8 mouse cellular contexts compared by ENCODE assay signal in genomic region chr17:78163278-78163677, GRCm38 (mm10). TPM values are rescaled to one million over a fixed set of nuclear protein-coding genes. Genes with fewer than 3 reads are reported as not detected.
DNase-seq lines count a peak whose midpoint lies in the region; ATAC-seq and TF ChIP-seq lines count a peak whose summit lies in the region.

No protein-coding gene starts in this region.

- TF ChIP-seq EP300 in MEL (IDR thresholded peaks at IDR 0.05; ENCODE audit: low read depth in 1 of 2, low read length in 2 of 2), result no peak

- H3K27ac ChIP-seq in MEL (ENCODE audit: control insufficient read depth, low read depth, low read length), result no peak overlapping the region
- no peak overlapping the region for H3K27ac ChIP-seq in forebrain, postnatal 0 days (ENCODE audit: low read depth, low read length)
- H3K27ac ChIP-seq in kidney, embryonic 15.5 days, result no peak overlapping the region
- H3K27ac ChIP-seq in limb, embryonic 14.5 days (replicated peaks; ENCODE audit: low read depth, low read length), result no peak overlapping the region

- TF ChIP-seq POLR2A in MEL (IDR thresholded peaks at IDR 0.05; ENCODE audit: control insufficient read depth in 1 of 2, insufficient read depth in 1 of 2, low read depth in 1 of 2, low read length in 2 of 2, poor library complexity in 1 of 2), result no peak
- no peak for TF ChIP-seq POLR2A in limb, embryonic 14.5 days (IDR thresholded peaks at IDR 0.05; ENCODE audit: borderline replicate concordance, extremely low read depth, insufficient read depth, insufficient read length)

- H3K9ac ChIP-seq in MEL (ENCODE audit: control insufficient read depth, low read depth, low read length, poor library complexity, severe bottlenecking), result no peak overlapping the region
- H3K9ac ChIP-seq in forebrain, postnatal 0 days, result no peak overlapping the region
- no peak overlapping the region for H3K9ac ChIP-seq in kidney, embryonic 15.5 days
- no peak overlapping the region for H3K9ac ChIP-seq in limb, embryonic 14.5 days (ENCODE audit: low read depth, low read length, severe bottlenecking)

- peak overlapping the region in 1 of 2 experiments; percentile 24; a peak in 1 of 4 replicates for H3K4me3 ChIP-seq in MEL (ENCODE audit: control insufficient read depth in 1 of 2, insufficient read depth in 1 of 2, low read depth in 2 of 2, low read length in 2 of 2)
- no peak overlapping the region for H3K4me3 ChIP-seq in forebrain, postnatal 0 days (ENCODE audit: low read depth, low read length)
- H3K4me3 ChIP-seq in kidney, embryonic 15.5 days (replicated peaks), result no peak overlapping the region
- H3K4me3 ChIP-seq in limb, embryonic 14.5 days (replicated peaks; ENCODE audit: low read length), result no peak overlapping the region

- H3K79me2 ChIP-seq in MEL (ENCODE audit: control insufficient read depth, insufficient read depth, low read length, poor library complexity), result no peaks in the 10 kb centered on the region

- no peaks in the 10 kb centered on the region for H3K4me1 ChIP-seq in MEL (ENCODE audit: control insufficient read depth in 1 of 2, insufficient read depth in 2 of 2, low read length in 2 of 2)
- H3K4me1 ChIP-seq in forebrain, postnatal 0 days (ENCODE audit: insufficient read depth), result no peaks in the 10 kb centered on the region
- no peaks in the 10 kb centered on the region for H3K4me1 ChIP-seq in kidney, embryonic 15.5 days
- H3K4me1 ChIP-seq in limb, embryonic 14.5 days (ENCODE audit: control insufficient read depth, insufficient read depth, low read length), result no peaks in the 10 kb centered on the region

- no peaks in the 10 kb centered on the region for H3K27me3 ChIP-seq in MEL (ENCODE audit: control insufficient read depth in 1 of 2, insufficient read depth in 2 of 2, low read length in 2 of 2)
- no peaks in the 10 kb centered on the region for H3K27me3 ChIP-seq in forebrain, postnatal 0 days (ENCODE audit: insufficient read depth, low read length)
- H3K27me3 ChIP-seq in kidney, embryonic 15.5 days, result no peaks in the 10 kb centered on the region
- H3K27me3 ChIP-seq in limb, embryonic 14.5 days (ENCODE audit: control insufficient read depth, insufficient read depth, low read length), result no peaks in the 10 kb centered on the region

- H3K9me3 ChIP-seq in MEL (replicated peaks; ENCODE audit: insufficient read depth, low read length), result no peaks in the 10 kb centered on the region
- no peaks in the 10 kb centered on the region for H3K9me3 ChIP-seq in forebrain, postnatal 0 days (ENCODE audit: low read length)
- no peaks in the 10 kb centered on the region for H3K9me3 ChIP-seq in kidney, embryonic 15.5 days (replicated peaks)
- H3K9me3 ChIP-seq in limb, embryonic 14.5 days (ENCODE audit: control insufficient read depth, low read length), result no peaks in the 10 kb centered on the region

- 30% methylated on average over 5 of the region's 5 CpGs for WGBS in forebrain, postnatal 0 days
- 28% methylated on average over 5 of the region's 5 CpGs for WGBS in kidney, embryonic 15.5 days
- WGBS in limb, embryonic 14.5 days, result 30% methylated on average over 5 of the region's 5 CpGs

- TF ChIP-seq CTCF in MEL (IDR thresholded peaks at IDR 0.05 in 2 of 3, conservative IDR thresholded peaks at IDR 0.05 in 1 of 3; ENCODE audit: control insufficient read depth in 1 of 3, insufficient read depth in 1 of 3, low read depth in 2 of 3, low read length in 3 of 3, poor library complexity in 1 of 3, severe bottlenecking in 1 of 3), result peak; percentile 66 to 79 (median 67)
- TF ChIP-seq CTCF in forebrain, postnatal 0 days (IDR thresholded peaks at IDR 0.05; ENCODE audit: low read depth), result peak; percentile 73

- H3K4me2 ChIP-seq in forebrain, postnatal 0 days (ENCODE audit: low read depth), result no peak overlapping the region
- no peak overlapping the region for H3K4me2 ChIP-seq in kidney, embryonic 15.5 days
- H3K4me2 ChIP-seq in limb, embryonic 14.5 days (replicated peaks; ENCODE audit: low read depth, low read length, severe bottlenecking), result no peak overlapping the region

- H3K36me3 ChIP-seq in MEL (ENCODE audit: control insufficient read depth in 1 of 2, insufficient read depth in 2 of 2, low read length in 2 of 2), result no peaks in the 10 kb centered on the region; a peak in 1 of 4 replicates
- no peaks in the 10 kb centered on the region for H3K36me3 ChIP-seq in forebrain, postnatal 0 days (ENCODE audit: insufficient read depth)
- H3K36me3 ChIP-seq in kidney, embryonic 15.5 days, result no peaks in the 10 kb centered on the region
- H3K36me3 ChIP-seq in limb, embryonic 14.5 days (ENCODE audit: control insufficient read depth, insufficient read depth, low read length), result no peaks in the 10 kb centered on the region

- DNase-seq in B cell, adult 2 months, result peak; percentile 26 to 44
- peak; percentile 79 for DNase-seq in MEL (ENCODE audit: low read depth, low spot score)
- peak; percentile 20 for DNase-seq in cerebellum, adult 11-12 months
- DNase-seq in forebrain, postnatal 0 days, result peak; percentile 54
- peak; percentile 67 for DNase-seq in limb, embryonic 14.5 days (ENCODE audit: low spot score)
- peak; percentile 5 for DNase-seq in ovary, adult 18-20 months (ENCODE audit: low spot score)
- peak; percentile 68 for DNase-seq in thymus, postnatal 4 days

- TF ChIP-seq RAD21 in MEL (IDR thresholded peaks at IDR 0.05; ENCODE audit: low read depth, low read length), result peak; percentile 72

- ATAC-seq in forebrain, postnatal 0 days, result peak; percentile 47; the same call in 1 of the 2 replicates
- ATAC-seq in kidney, embryonic 15.5 days (replicated peaks; ENCODE audit: low FRiP score), result peak; percentile 69; the same call in 1 of the 2 replicates
- no peak for ATAC-seq in limb, embryonic 14.5 days (ENCODE audit: low FRiP score, low read depth)

TF ChIP-seq in MEL, 35 proteins besides CTCF, POLR2A, EP300 and RAD21:
- no peak for TF ChIP-seq CHD2 (IDR thresholded peaks at IDR 0.05; ENCODE audit: low read length)
- TF ChIP-seq ZC3H11A (IDR thresholded peaks at IDR 0.05; ENCODE audit: low read depth, low read length), result peak; percentile 62
- no peak for TF ChIP-seq NRF1 (IDR thresholded peaks at IDR 0.05; ENCODE audit: insufficient read depth, low read depth, low read length, poor library complexity, severe bottlenecking)
- TF ChIP-seq MXI1 (IDR thresholded peaks at IDR 0.05; ENCODE audit: low read depth, low read length), result no peak
- TF ChIP-seq UBTF (IDR thresholded peaks at IDR 0.05; ENCODE audit: borderline replicate concordance, insufficient read depth, low read depth, low read length), result no peak
- TF ChIP-seq POLR2AphosphoS5 (IDR thresholded peaks at IDR 0.05; ENCODE audit: borderline replicate concordance, low read depth, low read length), result no peak
- TF ChIP-seq SMC3 (IDR thresholded peaks at IDR 0.05; ENCODE audit: low read depth, low read length), result peak; percentile 82

RNA-seq across cellular contexts. Expression of gene Crim1, which starts 36.8 kb away (rescaled TPM):
- not detected in 2 replicates for total RNA-seq in MEL (2012; rRNA removed)
- not detected for polyA plus RNA-seq in MEL (2012; ENCODE audit: insufficient read depth in 1 of 2, insufficient read length in 2 of 2, low read depth in 1 of 2, low replicate concordance in 2 of 2, missing spikeins in 1 of 2)
- total RNA-seq in forebrain, postnatal 0 days (2014; rRNA removed), result 55.9 and 88.9 TPM in 2 replicates
- 7.1 and 14.1 TPM in 2 replicates for polyA plus RNA-seq in forebrain, postnatal 0 days (2015; fragmentation: Nextera tagmentation; extraction: Ambion mirVana)
- polyA plus RNA-seq in kidney, embryonic 15.5 days (2015; fragmentation: Nextera tagmentation; extraction: Ambion mirVana), result 6.2 and 6.5 TPM in 2 replicates
- polyA plus RNA-seq in limb, embryonic 14.5 days (2012; rRNA removed), result 22.9 and 29.9 TPM in 2 replicates
- polyA plus RNA-seq in limb, embryonic 14.5 days (2014; fragmentation: Nextera tagmentation; extraction: Ambion mirVana), result 10.5 and 13.9 TPM in 2 replicates

Comparison
In these comparisons a context has a peak if more than half of its experiments do, and no peak if none do; other contexts are left out.
1. DNase-seq: peak in every context shown above with its lines; median percentile 79 in MEL; 68 in thymus, postnatal 4 days; 67 in limb, embryonic 14.5 days; 54 in forebrain, postnatal 0 days; 35 in B cell, adult 2 months; 20 in cerebellum, adult 11-12 months; 5 in ovary, adult 18-20 months.